Mouse (Mus musculus): Measurements from ENCODE around the gene Psmc5.

Psmc5 gene

GRCm38 (mm10) chr11:106306065-106306385, 50.1 kb downstream of the Psmc5 start:
- DNase-seq (ENCODE audit: low spot score in 2 of 2), result no peak

DNA sequence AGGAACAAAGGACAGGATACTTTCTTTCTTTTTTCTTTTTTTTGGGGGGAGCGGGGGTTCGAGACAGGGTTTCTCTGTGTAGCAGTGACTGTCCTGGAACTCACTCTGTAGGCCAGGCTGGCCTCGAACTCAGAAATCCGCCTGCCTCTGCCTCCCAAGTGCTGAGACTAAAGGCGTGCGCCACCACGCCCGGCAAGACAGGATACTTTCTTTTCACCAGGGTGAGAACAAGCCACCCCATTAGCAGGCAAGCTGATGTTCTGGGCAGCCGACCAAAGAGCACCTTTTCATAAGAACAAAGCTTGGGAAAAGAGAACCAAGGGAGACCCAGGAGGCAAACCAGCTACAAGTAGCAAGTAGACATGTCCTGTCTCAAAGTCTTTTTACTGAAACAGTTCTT, 50.8 kb downstream of the Psmc5 start:
- no peak for DNase-seq (ENCODE audit: low spot score in 2 of 2)

- no peak for DNase-seq (ENCODE audit: low spot score in 2 of 2)
These were observed 51.5 kb downstream of the Psmc5 start for GRCm38 (mm10) chr11:106307432-106307831.

DNA sequence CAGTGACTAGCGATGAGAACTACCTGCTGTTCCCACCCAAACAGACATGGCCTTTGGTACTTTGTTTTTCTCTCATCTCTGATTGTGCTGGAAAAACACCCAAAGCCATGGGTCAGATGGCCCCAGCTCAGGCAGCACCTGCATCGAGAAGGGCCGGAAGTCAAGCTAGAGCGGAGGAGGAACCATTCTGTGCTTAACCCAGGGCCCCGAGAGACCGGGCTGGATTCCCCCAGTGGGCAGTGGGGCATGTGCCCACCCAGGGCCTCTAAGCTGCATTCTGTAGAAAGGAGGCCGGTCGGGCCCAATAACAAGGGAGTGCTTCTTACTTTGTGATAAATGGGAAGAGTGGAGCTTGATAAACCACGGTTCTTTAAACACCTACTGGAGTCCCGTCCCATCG, 52.2 kb downstream of the Psmc5 start:
- no peak for DNase-seq (ENCODE audit: low spot score in 2 of 2)

- no peak for DNase-seq (ENCODE audit: low spot score in 2 of 2)
These were observed 54.2 kb downstream of the Psmc5 start for GRCm38 (mm10) chr11:106310123-106310522.

All from right cerebral cortex, postnatal 10 days (tissue).